Mouse (Mus musculus): Measurements from ENCODE around the gene Ubqln5.

The Ubqln5 gene

DNA sequence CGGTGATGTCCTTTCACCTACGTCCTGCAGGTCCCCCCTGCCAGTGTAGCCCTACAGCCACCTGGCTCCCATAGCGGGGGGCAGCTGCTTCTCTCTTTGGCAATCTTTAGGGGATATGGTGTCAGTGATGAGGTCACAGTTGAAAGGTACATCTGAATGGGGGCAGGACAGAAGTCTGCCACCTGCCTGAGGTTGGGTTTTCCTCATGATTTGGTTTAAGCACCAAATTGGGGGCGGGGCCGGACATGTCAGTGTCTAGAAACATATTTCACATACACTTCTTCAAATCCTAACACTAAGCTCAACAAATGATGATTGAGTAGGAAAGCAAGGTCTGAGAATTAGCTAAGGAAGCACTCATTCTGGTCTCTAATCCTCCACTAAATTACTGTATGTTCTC is at the start of gene Ubqln5:
Gene Ubqln5 (minus strand): TSS at position 101 of the 400 bp plus-strand sequence.
- no peak for DNase-seq (ENCODE audit: low spot score)

DNA sequence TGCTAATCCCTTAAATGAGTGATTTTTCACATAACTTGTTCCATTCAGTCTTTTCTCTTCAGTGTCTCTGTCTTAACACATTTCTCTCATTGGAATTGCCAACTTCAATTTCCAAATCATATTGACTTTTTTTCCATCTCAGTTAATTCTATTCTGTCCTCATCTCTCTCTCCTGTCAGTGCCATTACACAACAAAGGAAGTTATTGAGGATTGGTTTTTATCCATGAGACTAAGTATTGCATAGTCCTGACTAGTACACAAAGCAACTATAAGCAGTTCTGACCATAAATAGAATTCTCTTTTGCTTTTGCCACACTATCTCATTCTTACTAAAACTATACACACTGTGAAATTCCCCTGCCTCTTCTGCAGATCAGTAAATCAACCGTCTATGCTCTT is 49.4 kb upstream of the Ubqln5 start:
- DNase-seq (ENCODE audit: low spot score): no peak

DNA sequence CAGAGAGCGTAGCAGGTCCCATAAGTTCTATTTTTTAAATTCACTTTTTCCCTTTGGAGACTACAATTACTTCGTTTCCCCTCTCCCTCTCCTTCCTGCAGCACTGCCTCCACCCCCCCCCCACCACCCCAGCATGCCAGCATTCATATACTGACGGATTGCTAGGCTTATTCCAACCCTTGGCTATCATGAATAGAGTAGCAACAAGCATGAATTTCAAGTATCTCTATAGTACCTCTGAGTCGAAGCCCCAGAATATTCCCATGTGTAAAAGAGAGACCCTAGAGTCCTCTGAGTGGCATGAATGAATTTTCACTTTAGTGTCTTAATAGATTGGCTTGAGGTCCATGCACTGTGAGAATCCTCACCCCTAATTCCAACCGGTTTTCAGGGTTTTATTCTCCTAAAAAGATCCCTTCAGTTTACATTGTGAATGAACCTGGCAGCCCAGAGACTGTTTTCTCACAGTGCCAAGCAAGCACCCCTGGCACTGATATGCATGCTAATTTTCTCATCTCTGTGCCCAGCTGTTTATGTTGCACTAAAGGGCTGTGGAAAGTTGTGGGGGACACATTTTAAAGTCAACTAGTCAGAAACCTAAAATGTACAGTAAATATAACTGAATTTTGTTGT is 48.9 kb upstream of the Ubqln5 start:
- DNase-seq (ENCODE audit: low spot score): no peak

DNA sequence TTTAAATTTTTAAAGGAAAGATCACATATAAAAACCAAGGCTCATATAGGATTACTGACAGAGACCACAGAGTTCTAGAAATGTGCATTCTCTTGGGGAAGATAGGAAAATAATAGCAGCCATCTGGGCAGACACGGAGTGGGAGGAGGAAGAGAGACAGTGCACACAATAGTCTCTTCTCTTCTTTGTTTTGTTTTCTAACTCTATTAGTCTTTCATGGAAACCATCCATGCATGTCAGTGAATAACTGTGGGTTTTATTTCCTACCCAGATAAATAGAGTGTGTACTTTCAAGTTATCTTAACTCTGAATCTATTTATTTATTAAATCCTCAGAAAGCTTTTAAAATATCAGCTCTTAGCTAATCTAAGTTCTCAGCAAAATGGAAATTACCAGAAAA is 45.5 kb upstream of the Ubqln5 start:
- no peak for DNase-seq (ENCODE audit: low spot score)

DNA sequence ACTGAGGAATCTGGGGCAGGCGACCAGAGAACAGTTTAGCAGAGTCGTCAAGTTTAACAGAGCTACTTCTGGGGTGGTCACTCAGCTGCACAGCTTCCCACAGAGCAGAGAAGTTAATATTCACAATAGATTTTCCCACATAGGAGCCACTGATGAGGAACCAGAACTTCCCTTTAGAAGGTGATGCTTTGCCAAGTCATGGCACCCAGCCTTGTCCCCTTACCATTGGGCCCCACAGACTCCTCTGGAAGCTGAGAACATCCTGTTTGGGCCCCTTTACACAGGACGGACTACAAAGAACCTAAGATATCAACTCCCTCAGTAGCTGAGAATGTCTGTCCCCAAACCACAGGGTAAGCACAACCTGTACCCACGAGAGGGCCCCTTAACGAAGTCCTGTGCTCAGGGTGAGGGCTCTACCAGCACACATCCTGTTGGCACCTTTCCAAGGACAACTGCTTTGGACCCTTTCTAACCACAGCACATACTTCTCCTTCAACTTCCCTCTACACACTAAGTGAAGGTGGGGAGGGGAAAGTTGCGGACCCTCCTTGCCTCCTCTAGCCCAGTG is 40.1 kb upstream of the Ubqln5 start:
- no peak for DNase-seq (ENCODE audit: low spot score)

DNA sequence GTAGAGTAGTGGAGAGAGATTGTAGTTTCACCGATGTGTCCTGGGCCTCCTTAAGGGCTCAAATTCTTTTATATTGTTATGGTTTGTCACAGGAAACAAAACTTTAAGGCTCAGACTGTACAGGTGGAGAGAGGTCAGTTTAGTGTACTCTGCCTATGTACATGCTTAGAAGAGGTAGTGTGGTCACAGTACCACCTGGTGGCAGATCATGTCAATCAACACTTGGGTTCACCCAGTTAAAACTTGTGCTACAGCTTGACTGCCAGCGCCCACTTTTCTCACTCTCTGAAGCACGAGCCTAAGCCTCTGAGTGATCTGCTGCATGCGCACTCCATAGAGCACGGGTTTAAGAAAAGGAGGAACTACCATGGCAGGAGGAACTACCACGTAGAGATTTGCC is 37.5 kb upstream of the Ubqln5 start:
- no peak for DNase-seq (ENCODE audit: low spot score)

DNA sequence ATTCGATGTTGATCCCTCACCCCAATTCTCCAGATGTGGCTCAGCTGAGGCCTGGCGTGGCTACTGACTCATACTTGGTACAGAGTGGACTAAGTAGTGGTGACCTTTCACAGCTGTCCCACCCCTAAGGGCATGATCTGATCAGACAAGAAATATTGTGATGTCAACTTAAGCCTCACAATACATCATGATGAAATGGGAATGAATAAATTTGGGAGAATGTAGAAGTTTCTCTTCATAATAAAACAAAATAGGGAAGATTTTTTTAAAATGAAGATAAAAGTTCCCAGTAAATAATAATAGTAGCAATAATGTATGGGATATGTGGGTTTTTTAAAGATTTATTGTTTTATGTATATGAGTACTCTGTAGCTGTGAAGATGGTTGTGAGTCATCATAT is 20.8 kb upstream of the Ubqln5 start, which contains the start of gene Ubqlnl:
Gene Ubqlnl (minus strand): TSS at position 101 of the 400 bp plus-strand sequence.
- DNase-seq (ENCODE audit: low spot score): no peak

DNA sequence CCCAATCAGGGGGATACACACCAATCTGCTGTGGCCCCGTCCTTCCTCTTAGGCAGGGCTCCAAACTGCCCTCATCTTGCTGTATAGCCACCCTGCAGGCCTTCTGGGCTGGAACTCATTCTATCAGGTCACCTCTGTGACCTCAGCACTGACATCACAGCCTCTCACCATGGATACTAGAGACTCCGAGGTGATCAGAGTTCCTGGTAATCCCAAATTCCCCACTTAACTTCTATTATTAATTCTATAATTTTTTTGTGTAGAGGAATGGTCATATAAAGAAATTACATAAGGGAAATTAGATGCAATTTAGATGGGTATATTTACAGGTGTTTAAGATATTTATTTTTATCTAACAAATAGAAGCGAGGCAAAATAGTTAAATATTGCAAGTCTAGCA is 13.6 kb upstream of the Ubqln5 start, which contains the start of gene Ubqln3:
Gene Ubqln3 (minus strand): TSS at position 101 of the 400 bp plus-strand sequence.
- DNase-seq (ENCODE audit: low spot score): no peak

DNA sequence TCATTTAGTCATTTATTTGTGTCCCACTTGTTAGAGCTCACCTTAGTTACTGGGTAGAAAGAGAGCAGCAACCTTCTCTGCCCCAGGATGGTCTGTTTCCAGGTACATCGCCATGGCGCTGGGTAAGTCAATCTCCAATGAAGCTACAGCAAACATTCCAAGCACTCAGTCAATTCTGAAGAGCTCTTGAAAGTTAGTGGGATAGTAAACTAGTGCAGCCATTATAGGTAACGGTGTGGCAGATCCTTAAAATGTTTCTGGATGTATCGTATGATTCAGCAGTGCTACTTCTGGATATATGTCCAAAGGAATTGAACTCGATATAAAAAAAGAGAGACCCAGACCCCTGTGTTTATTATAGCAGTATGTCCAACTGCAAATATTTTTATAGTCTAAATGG is 7.7 kb upstream of the Ubqln5 start, which contains the start of gene Olfr643:
Gene Olfr643 (minus strand): TSS at position 101 of the 400 bp plus-strand sequence.
- DNase-seq (ENCODE audit: low spot score): no peak

DNA sequence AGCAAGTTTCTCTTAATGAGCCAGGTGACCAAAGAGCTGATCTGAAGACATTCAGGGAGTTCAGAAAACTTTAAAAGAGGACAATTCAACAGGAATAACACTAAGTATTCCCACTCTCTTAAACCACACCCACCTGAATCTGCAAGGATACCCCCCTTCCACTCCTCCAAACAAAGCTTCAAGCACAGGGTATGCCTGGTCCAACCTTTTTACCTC is 25.0 kb downstream of the Ubqln5 start, which contains the start of gene Olfr646:
Gene Olfr646 (plus strand): TSS at position 117 of the 216 bp plus-strand sequence.
- DNase-seq (ENCODE audit: low spot score): no peak

DNA sequence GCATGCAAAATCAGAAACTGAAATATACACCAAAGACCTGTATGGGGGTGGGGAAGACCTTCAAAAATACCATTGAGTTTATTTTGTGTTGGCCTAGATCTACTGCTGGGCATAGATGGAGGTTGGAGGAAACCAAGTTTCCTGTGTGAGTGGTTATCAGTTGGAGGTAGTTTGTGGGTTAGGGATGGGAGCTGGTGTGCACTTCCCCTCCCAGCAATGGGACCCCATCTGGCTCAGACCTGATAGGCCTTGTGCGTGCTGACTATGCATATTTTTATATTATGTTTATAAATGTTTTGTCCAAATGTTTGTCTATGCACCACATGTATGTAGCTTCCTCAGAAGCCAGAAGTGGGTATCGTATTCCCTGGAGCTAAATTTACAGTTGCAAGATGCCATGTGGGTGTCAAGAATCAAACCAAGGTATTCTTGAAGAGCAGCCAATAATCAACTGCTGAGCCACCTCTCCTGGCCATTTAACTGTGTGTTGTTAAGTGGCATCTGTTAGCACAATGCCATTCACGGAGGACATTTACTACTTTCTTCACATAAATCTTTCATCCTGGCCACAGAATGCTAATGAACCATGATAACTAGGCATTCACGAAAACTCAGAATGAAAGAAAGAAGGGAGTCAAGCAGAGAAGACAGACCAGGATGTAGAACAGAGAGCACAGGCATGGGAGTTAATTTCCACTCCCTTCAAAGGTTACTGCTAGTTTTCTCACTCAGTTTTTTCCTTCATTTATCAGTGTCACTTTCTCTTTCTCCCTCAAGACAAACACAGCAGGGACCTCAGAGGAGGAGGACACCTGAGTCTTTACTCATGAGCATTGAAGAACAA is 25.5 kb downstream of the Ubqln5 start:
- no peak for DNase-seq (ENCODE audit: low spot score)

DNA sequence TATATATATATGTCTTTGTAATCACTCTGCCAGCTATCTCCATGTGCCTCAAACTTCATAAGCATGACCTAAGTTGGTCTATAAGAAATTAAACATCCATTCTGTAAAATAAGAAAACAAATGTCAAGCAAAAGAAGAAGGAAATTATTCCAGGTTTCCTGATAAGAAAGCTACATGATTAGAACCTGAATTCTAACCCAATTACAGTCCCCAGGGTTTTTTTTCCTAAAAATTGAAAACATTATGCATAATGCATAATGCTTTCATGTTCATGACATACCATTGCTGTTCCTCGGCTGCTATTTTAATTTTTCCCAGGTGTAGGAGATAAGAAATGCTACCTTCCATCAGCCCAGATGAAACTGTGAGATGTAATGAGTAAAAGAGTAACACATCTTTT is 44.3 kb downstream of the Ubqln5 start, which contains the start of gene Olfr645:
Gene Olfr645 (minus strand): TSS at position 101 of the 400 bp plus-strand sequence.
- DNase-seq (ENCODE audit: low spot score): no peak
